Mouse (Mus musculus): Measurements from ENCODE around the gene Vmn2r72. TPM values are rescaled to one million over a fixed set of nuclear protein-coding genes. Genes with fewer than 3 reads are reported as not detected.

The Vmn2r72 gene
- polyA plus RNA-seq (2015; fragmentation: Nextera tagmentation; extraction: Ambion mirVana) = not detected in 2 replicates

DNA sequence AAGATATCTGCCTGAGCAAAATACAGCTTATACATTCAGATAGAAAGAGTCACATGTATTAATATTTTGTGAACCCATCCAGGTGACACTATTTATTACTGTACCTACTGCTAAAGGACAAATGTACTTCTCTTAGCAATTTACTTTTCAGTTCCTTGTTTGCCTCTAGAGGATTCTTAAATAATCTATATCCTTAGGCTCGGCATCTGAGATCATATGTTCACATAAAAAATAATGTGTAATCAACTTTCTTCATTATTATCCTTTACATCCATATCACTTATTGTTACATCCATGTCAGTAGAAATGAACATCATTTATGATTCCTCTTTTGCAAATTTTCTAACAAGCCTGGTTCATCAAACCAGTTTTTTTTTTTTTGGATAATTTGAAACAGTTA, at the start of gene Vmn2r72:
TSS of gene Vmn2r72 (minus strand) at position 101 of the 400 bp plus-strand sequence.
- no peaks in the 10 kb centered on the region for H3K27me3 ChIP-seq
- H3K4me3 ChIP-seq (replicated peaks) = no peak within 1 kb of the TSS
- no peak for ATAC-seq (replicated peaks; ENCODE audit: low FRiP score)
- H3K9ac ChIP-seq = no peak within 1 kb of the TSS
- no peaks in the 10 kb centered on the region for H3K4me1 ChIP-seq
- no peak within 1 kb of the TSS for H3K4me2 ChIP-seq
- no peaks in the 10 kb centered on the region for H3K36me3 ChIP-seq
- H3K27ac ChIP-seq = no peak within 1 kb of the TSS
- H3K9me3 ChIP-seq (replicated peaks) = no peaks in the 10 kb centered on the region
- WGBS = 89% methylated on average over 1 of the region's 1 CpGs

Other genes with a start within 250 kb of the Vmn2r72 start
- gene Vmn2r71, start 192.0 kb downstream of the Vmn2r72 start, polyA plus RNA-seq (2015; fragmentation: Nextera tagmentation; extraction: Ambion mirVana) = not detected in 2 replicates
- not detected in 2 replicates for gene Vmn2r70, start 185.9 kb downstream of the Vmn2r72 start, polyA plus RNA-seq (2015; fragmentation: Nextera tagmentation; extraction: Ambion mirVana)
- gene Vmn2r73, start 121.2 kb upstream of the Vmn2r72 start, polyA plus RNA-seq (2015; fragmentation: Nextera tagmentation; extraction: Ambion mirVana) = not detected in 2 replicates
- gene Vmn2r74, start 206.5 kb upstream of the Vmn2r72 start, polyA plus RNA-seq (2015; fragmentation: Nextera tagmentation; extraction: Ambion mirVana) = not detected in 2 replicates